Mouse (Mus musculus) midbrain, postnatal 0 days (tissue): ENCODE data around the gene Rbm33. TPM values are rescaled to one million over a fixed set of nuclear protein-coding genes. Genes with fewer than 3 reads are reported as not detected.
A peak's percentile ranks its signal among the peaks of the same experiment; 100 is the strongest.

Source experiments
- ATAC-seq: fragments of 200-750 bp; cut with Nextera tagmentation; 2 replicates; pipeline ENCODE4 v1.8.0; 2017; ENCODE audit warnings: moderate number of reproducible peaks, mild to moderate bottlenecking, moderate TSS enrichment, moderate library complexity; ENCODE audit not compliant: low FRiP score
- DNase-seq: peaks from one replicate; pipeline ENCODE4 v3.0.0-alpha.2; 2015; ENCODE audit warnings: low spot score
- H3K27ac ChIP-seq: fragments of 300-500 bp; sonication (generic); 2 replicates; pipeline ENCODE4 v1.5.1; 2014; ENCODE audit warnings: low read depth, mild to moderate bottlenecking, low read length, mixed read lengths
- H3K27me3 ChIP-seq: fragments of 300-500 bp; sonication (generic); 2 replicates; pipeline ENCODE4 v1.6.1; 2014; ENCODE audit warnings: low read length, control low read depth, mixed read lengths; ENCODE audit not compliant: insufficient read depth
- H3K36me3 ChIP-seq: fragments of 300-500 bp; sonication (generic); 2 replicates; pipeline ENCODE4 v1.6.1; 2014; ENCODE audit warnings: low read length, control low read depth, mixed read lengths; ENCODE audit not compliant: insufficient read depth
- H3K4me1 ChIP-seq: fragments of 300-500 bp; sonication (generic); 2 replicates; pipeline ENCODE4 v1.6.1; 2014; ENCODE audit warnings: mild to moderate bottlenecking, control low read depth, antibody characterized with exemption, low read length, mixed read lengths; ENCODE audit not compliant: insufficient read depth
- H3K4me2 ChIP-seq: fragments of 300-500 bp; sonication (generic); 2 replicates; pipeline ENCODE4 v1.6.1; 2014; ENCODE audit warnings: low read depth, mild to moderate bottlenecking, low read length, mixed read lengths; ENCODE audit not compliant: poor library complexity, severe bottlenecking
- H3K4me3 ChIP-seq: fragments of 300-500 bp; sonication (generic); 2 replicates; pipeline ENCODE4 v1.5.1; 2014; ENCODE audit warnings: low read depth, mild to moderate bottlenecking, low read length, moderate library complexity
- H3K9ac ChIP-seq: fragments of 300-500 bp; sonication (generic); replicated peaks from 2 replicates; pipeline ENCODE4 v1.6.1; 2014; ENCODE audit warnings: mild to moderate bottlenecking, low read length, moderate library complexity, mixed read lengths; ENCODE audit not compliant: poor library complexity, severe bottlenecking
- H3K9me3 ChIP-seq: fragments of 300-500 bp; sonication (generic); 2 replicates; pipeline ENCODE4 v1.6.1; 2016; ENCODE audit warnings: low read length, control low read depth
- CTCF ChIP-seq: IDR thresholded peaks from 2 replicates; pipeline ENCODE4 v1.5.1; 2016; ENCODE audit warnings: antibody characterized with exemption, mild to moderate bottlenecking
- WGBS: fragments of 180-500 bp; shearing (Covaris S2); extraction: QIAGEN DNeasy Blood & Tissue Kit; methylation state at CpG from one replicate; pipeline ENCODE4 v1.1.7; 2014; 5-methylcytosine and 5-hydroxymethylcytosine counted together
- polyA plus RNA-seq: library from polyadenylated mRNA; unstranded; fragments of >200 nt; fragmentation: Nextera tagmentation; extraction: Ambion mirVana; gene quantifications from 2 replicates; pipeline ENCODE4 v1.2.1, GENCODE M21; 2015
- total RNA-seq: library from RNA; depleted of rRNA; stranded (reverse); fragments of >200 nt; gene quantifications from 2 replicates; pipeline ENCODE4 v1.2.3, GENCODE M21; 2014

Gene Rbm33
- total and polyA plus RNA-seq, 2 experiments from 2014 or later, result 13.8 to 31.6 TPM

DNA sequence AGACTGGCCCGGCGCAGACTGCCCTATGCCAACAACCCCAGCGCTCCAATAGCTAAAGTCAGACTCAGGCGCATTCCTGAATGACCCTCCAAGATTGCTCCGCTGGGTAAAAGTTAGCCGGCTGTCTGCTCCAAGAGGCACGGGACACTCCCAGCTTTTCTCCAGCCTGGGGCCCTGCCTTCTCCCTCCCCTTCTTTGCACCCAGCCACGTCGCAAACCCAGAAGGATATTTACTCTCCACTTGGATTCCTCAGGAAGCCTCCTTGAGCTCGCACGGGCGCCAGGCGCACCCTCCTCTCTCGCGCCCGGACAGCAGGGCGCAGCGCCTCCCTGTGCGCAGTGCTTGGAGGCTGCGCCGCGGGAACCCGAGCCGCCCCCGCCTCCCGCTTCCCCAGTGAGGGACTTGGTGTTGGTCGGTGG lies 141.9 kb downstream of the Rbm33 start:
- 3% methylated on average over 16 of the region's 27 CpGs for WGBS
- Histone ChIP-seq H3K36me3 (no peaks in the 10 kb centered on the region), H3K4me3 (peak overlapping the region; percentile 6; the same call in 1 of the 2 replicates), H3K9me3 (no peaks in the 10 kb centered on the region), H3K27me3 (peaks cover 71% of the 10 kb centered on the region), H3K9ac (no peak overlapping the region), H3K27ac (no peak overlapping the region), H3K4me1 (peaks cover 5% of the 10 kb centered on the region; the same call in 1 of the 2 replicates), H3K4me2 (peak overlapping the region; percentile 64)
- DNase-seq (no peak), ATAC-seq (no peak)
- no peak for TF ChIP-seq CTCF

DNA sequence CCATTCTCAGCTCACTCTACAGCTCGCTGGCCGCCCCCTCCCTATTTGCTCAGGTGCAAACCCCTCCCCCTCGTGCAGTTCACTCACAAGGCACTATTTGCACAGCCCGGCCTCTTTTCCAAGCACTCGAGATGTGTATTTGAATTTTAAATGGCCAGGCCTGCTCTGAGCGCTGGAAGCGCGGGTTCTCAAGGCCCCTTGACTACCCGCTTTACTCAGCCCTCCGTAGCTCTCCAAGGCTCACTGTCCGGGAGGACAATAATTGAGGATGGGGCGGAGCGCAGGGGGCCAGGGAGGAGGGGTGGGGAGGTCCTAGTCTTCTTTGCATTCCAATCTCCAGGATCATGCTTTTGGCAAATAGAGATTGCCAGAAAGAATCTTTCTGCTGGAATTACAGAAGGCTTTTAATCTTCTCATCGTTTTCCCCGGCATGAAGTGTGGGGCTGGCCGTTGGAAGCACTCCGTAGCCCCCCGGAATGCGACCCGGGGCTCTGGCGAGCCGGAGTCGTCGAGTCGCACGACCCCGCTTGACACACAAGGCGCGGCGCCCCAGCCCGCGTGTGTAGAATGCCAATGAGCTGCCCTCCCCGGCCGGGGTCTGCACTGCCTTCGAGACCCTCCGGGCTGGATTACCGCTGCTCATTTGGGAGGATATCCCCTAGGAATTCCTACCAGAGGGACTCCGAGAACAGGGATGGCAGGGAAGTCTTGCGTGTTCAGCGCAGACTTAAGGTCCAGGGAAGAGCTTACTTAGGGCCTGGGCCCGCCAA lies 142.7 kb downstream of the Rbm33 start:
- no peak for TF ChIP-seq CTCF
- Histone ChIP-seq H3K9ac (no peak overlapping the region), H3K27me3 (peaks cover 78% of the 10 kb centered on the region), H3K9me3 (no peaks in the 10 kb centered on the region), H3K36me3 (no peaks in the 10 kb centered on the region), H3K4me3 (peak overlapping the region; percentile 6; the same call in 1 of the 2 replicates), H3K27ac (no peak overlapping the region), H3K4me1 (peaks cover 8% of the 10 kb centered on the region; the same call in 1 of the 2 replicates), H3K4me2 (peak overlapping the region; percentile 20)
- no peak for ATAC-seq
- no peak for DNase-seq
- WGBS, result 9% methylated on average over 41 of the region's 41 CpGs

DNA sequence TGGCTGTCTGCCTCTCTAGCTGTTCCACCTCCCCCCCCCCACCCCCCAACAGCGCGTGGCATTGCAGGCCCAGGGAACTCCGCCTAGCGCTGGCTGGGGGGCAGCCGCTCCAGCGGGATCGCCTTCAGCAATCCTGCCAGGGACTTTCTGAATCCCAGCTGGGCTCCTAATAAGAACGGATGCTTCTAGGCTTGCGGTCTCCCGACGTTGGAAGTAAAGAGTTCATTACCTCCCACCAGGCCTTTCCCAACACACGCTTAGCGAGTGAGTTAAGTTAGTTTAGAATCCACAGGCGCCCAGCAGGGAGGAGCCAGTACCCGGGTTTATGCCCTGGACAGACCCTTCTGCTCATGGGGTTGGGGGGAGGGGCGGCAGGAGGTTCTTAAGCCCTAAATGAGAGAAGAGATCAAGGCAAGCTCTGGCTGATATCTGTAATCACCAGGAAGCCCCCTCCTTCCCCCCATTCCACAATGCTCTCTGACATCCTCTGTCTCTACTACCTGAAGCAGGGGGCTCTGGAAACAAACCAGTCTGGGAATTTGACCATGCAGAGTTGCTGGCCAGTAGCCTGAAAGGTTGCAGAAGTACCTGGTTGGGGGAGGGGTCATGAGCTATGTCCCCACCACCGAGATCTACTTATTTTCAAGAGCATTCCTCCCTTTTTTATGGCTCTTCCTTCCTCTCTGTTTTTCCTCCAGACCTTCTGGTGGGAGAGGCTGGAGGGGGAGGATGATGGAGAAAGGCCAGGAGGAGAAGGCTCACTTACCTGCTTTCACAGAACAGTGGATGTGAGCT lies 143.8 kb downstream of the Rbm33 start:
- DNase-seq (no peak), ATAC-seq (no peak)
- Histone ChIP-seq H3K36me3 (no peaks in the 10 kb centered on the region), H3K4me1 (peaks cover 8% of the 10 kb centered on the region; the same call in 1 of the 2 replicates), H3K9ac (no peak overlapping the region), H3K9me3 (no peaks in the 10 kb centered on the region), H3K4me2 (no peak overlapping the region), H3K27ac (no peak overlapping the region), H3K27me3 (peaks cover 74% of the 10 kb centered on the region), H3K4me3 (no peak overlapping the region)
- WGBS, result 6% methylated on average over 17 of the region's 17 CpGs
- TF ChIP-seq CTCF, result no peak

DNA sequence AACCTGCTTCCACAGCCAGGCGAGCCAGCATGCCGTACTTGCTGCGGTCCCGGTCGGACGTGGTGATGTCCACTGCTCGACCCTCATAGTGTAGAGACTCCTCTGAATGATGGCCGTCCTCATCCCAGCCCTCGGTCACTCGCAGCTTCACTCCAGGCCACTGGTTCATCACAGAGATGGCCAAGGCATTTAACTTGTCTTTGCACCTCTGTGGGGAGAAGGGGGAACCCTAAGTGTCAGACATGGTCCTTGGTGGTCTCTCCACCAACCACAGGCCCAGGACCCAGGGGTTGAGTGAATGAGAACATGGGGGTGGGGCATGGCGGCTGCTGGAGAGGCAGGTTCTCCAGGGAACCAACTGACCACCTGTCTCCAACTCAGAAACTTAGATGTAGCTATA lies 144.5 kb downstream of the Rbm33 start:
- Histone ChIP-seq H3K9me3 (no peaks in the 10 kb centered on the region), H3K27ac (no peak overlapping the region), H3K27me3 (peaks cover 68% of the 10 kb centered on the region), H3K4me2 (no peak overlapping the region), H3K4me1 (peaks cover 8% of the 10 kb centered on the region; the same call in 1 of the 2 replicates), H3K9ac (no peak overlapping the region), H3K4me3 (no peak overlapping the region), H3K36me3 (no peaks in the 10 kb centered on the region)
- ATAC-seq (no peak), DNase-seq (no peak)
- TF ChIP-seq CTCF, result no peak
- 17% methylated on average over 11 of the region's 11 CpGs for WGBS

DNA sequence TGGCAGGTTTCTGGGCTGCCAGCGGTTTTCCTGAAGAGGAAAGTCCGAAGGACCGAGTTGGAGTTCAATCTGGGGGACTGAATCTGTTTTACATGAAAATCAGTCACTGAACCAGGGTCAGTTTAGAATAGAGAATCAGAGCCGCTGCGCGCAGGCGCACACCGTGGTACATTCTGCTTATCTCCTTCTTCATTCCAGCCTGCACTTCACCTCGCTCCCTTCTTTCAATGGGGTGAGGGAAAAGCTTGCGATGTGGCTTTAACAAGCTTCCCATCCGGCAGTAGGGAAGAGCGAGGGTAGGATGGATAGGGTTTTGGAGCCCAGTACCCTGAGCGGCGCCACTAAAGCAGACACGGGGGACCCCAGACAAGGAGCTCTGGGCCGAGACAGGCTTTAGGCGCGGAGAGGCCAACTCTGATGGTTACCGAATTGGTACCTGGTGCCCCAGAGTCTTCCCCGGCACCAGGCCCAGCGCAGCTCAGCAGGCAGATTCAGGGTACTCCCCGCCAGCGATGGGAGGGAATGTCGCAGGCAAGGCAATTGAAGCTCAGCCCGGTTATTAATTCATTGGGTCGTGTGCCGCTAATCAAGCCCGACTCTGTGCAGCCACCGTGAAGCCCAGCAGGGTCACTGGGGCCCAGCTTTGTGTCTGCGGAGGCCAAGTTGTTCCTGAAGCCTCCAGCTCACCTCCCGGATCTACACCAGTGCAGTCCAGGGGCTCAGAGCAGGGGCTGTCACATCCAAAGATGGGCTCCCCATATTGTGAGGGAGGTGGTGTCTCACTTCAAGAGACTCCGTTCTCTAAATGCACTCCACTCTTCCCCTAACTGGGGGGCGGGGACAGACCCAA lies 146.0 kb downstream of the Rbm33 start:
- H3K4me1 ChIP-seq, result peaks cover 5% of the 10 kb centered on the region; the same call in 1 of the 2 replicates
- TF ChIP-seq CTCF, result no peak
- 0 out of 2 replicates have a peak overlapping the region, but pooled peaks have one; percentile 25 for H3K9ac ChIP-seq

More for the DNA sequence above, 146.0 kb downstream of the Rbm33 start:
- H3K27ac ChIP-seq, result no peak overlapping the region
- ATAC-seq, result no peak
- peaks cover 69% of the 10 kb centered on the region for H3K27me3 ChIP-seq
- H3K4me2 ChIP-seq, result peak overlapping the region; percentile 89
- H3K36me3 ChIP-seq, result no peaks in the 10 kb centered on the region
- DNase-seq, result no peak
- no peaks in the 10 kb centered on the region for H3K9me3 ChIP-seq
- 2% methylated on average over 33 of the region's 33 CpGs for WGBS
- H3K4me3 ChIP-seq, result peak overlapping the region; percentile 34
